Mouse (Mus musculus): ENCODE data around the gene Maz. TPM values are rescaled to one million over a fixed set of nuclear protein-coding genes. Genes with fewer than 3 reads are reported as not detected.
A peak's percentile ranks its signal among the peaks of the same experiment; 100 is the strongest.

The Maz gene
- polyA plus RNA-seq, 1 experiment from 2014 or later, result 20.0 TPM

GRCm38 (mm10) chr7:127004122-127004875, 22.5 kb downstream of the Maz start:
- Histone ChIP-seq H3K9me3 (ENCODE audit: low read length) (no peaks in the 10 kb centered on the region), H3K27me3 (ENCODE audit: insufficient read depth, low read length) (no peaks in the 10 kb centered on the region), H3K36me3 (replicated peaks; ENCODE audit: insufficient read depth, low read length) (no peaks in the 10 kb centered on the region; the same call in 1 of the 2 replicates), H3K4me2 (ENCODE audit: low read depth, low read length) (no peak overlapping the region), H3K27ac (ENCODE audit: low read depth) (no peak overlapping the region), H3K9ac (replicated peaks) (no peak overlapping the region), H3K4me3 (ENCODE audit: low read depth, low read length) (no peak overlapping the region), H3K4me1 (ENCODE audit: insufficient read depth) (peaks cover 21% of the 10 kb centered on the region)
- ATAC-seq (no peak), DNase-seq (no peak)
- TF ChIP-seq EP300 (IDR thresholded peaks at IDR 0.05; ENCODE audit: low read depth) (no peak), CTCF (IDR thresholded peaks at IDR 0.05; ENCODE audit: low read depth) (peak; percentile 54)
- WGBS (ENCODE audit: insufficient replicate concordance), result 87% methylated on average over 4 of the region's 4 CpGs

GRCm38 (mm10) chr7:127003620-127004019, 23.2 kb downstream of the Maz start:
- Histone ChIP-seq H3K9ac (replicated peaks) (no peak overlapping the region), H3K4me1 (ENCODE audit: insufficient read depth) (peaks cover 15% of the 10 kb centered on the region), H3K36me3 (replicated peaks; ENCODE audit: insufficient read depth, low read length) (peaks cover 2% of the 10 kb centered on the region; the same call in 1 of the 2 replicates), H3K9me3 (ENCODE audit: low read length) (no peaks in the 10 kb centered on the region), H3K27ac (ENCODE audit: low read depth) (no peak overlapping the region), H3K4me2 (ENCODE audit: low read depth, low read length) (no peak overlapping the region), H3K4me3 (ENCODE audit: low read depth, low read length) (no peak overlapping the region), H3K27me3 (ENCODE audit: insufficient read depth, low read length) (no peaks in the 10 kb centered on the region)
- DNase-seq, result no peak
- WGBS (ENCODE audit: insufficient replicate concordance), result 82% methylated on average over 5 of the region's 5 CpGs
- no peak for TF ChIP-seq CTCF (IDR thresholded peaks at IDR 0.05; ENCODE audit: low read depth)
- no peak for TF ChIP-seq EP300 (IDR thresholded peaks at IDR 0.05; ENCODE audit: low read depth)
- ATAC-seq, result no peak

GRCm38 (mm10) chr7:126999568-126999967, 27.3 kb downstream of the Maz start:
- no peak for DNase-seq
- TF ChIP-seq EP300 (IDR thresholded peaks at IDR 0.05; ENCODE audit: low read depth) (no peak), CTCF (IDR thresholded peaks at IDR 0.05; ENCODE audit: low read depth) (no peak)

GRCm38 (mm10) chr7:126996449-126996848, 30.4 kb downstream of the Maz start:
- Histone ChIP-seq H3K27me3 (ENCODE audit: insufficient read depth, low read length) (no peaks in the 10 kb centered on the region), H3K36me3 (replicated peaks; ENCODE audit: insufficient read depth, low read length) (peaks cover 26% of the 10 kb centered on the region), H3K9ac (replicated peaks) (no peak overlapping the region), H3K4me2 (ENCODE audit: low read depth, low read length) (no peak overlapping the region), H3K27ac (ENCODE audit: low read depth) (no peak overlapping the region), H3K4me1 (ENCODE audit: insufficient read depth) (no peaks in the 10 kb centered on the region), H3K9me3 (ENCODE audit: low read length) (0 out of 2 replicates have a peak, but pooled peaks cover 3% of the 10 kb centered on the region), H3K4me3 (ENCODE audit: low read depth, low read length) (no peak overlapping the region)
- WGBS (ENCODE audit: insufficient replicate concordance), result 75% methylated on average over 4 of the region's 4 CpGs
- no peak for TF ChIP-seq EP300 (IDR thresholded peaks at IDR 0.05; ENCODE audit: low read depth)
- TF ChIP-seq CTCF (IDR thresholded peaks at IDR 0.05; ENCODE audit: low read depth), result peak; percentile 43
- no peak for ATAC-seq
- no peak for DNase-seq

More at GRCm38 (mm10) chr7:126999568-126999967, 27.3 kb downstream of the Maz start:
- 58% methylated on average over 10 of the region's 10 CpGs for WGBS (ENCODE audit: insufficient replicate concordance)
- Histone ChIP-seq H3K9me3 (ENCODE audit: low read length) (0 out of 2 replicates have a peak, but pooled peaks cover 3% of the 10 kb centered on the region), H3K4me3 (ENCODE audit: low read depth, low read length) (no peak overlapping the region), H3K4me2 (ENCODE audit: low read depth, low read length) (no peak overlapping the region), H3K27me3 (ENCODE audit: insufficient read depth, low read length) (no peaks in the 10 kb centered on the region), H3K27ac (ENCODE audit: low read depth) (no peak overlapping the region), H3K36me3 (replicated peaks; ENCODE audit: insufficient read depth, low read length) (peaks cover 18% of the 10 kb centered on the region), H3K4me1 (ENCODE audit: insufficient read depth) (no peaks in the 10 kb centered on the region), H3K9ac (replicated peaks) (no peak overlapping the region)
- no peak for ATAC-seq

- Histone ChIP-seq H3K27me3 (ENCODE audit: insufficient read depth, low read length) (no peaks in the 10 kb centered on the region), H3K36me3 (replicated peaks; ENCODE audit: insufficient read depth, low read length) (peaks cover 24% of the 10 kb centered on the region), H3K4me3 (ENCODE audit: low read depth, low read length) (no peak overlapping the region), H3K9me3 (ENCODE audit: low read length) (no peaks in the 10 kb centered on the region), H3K27ac (ENCODE audit: low read depth) (no peak overlapping the region), H3K9ac (replicated peaks) (no peak overlapping the region), H3K4me1 (ENCODE audit: insufficient read depth) (no peaks in the 10 kb centered on the region), H3K4me2 (ENCODE audit: low read depth, low read length) (no peak overlapping the region)
- no peak for DNase-seq
- TF ChIP-seq CTCF (IDR thresholded peaks at IDR 0.05; ENCODE audit: low read depth) (no peak), EP300 (IDR thresholded peaks at IDR 0.05; ENCODE audit: low read depth) (no peak)
- ATAC-seq, result no peak
- 69% methylated on average over 8 of the region's 8 CpGs for WGBS (ENCODE audit: insufficient replicate concordance)
These were observed 38.0 kb downstream of the Maz start for GRCm38 (mm10) chr7:126988816-126989215.

- no peak overlapping the region for H3K4me2 ChIP-seq (ENCODE audit: low read depth, low read length)
- no peaks in the 10 kb centered on the region for H3K9me3 ChIP-seq (ENCODE audit: low read length)
- H3K27ac ChIP-seq (ENCODE audit: low read depth), result no peak overlapping the region
- H3K9ac ChIP-seq (replicated peaks), result no peak overlapping the region
- peaks cover 8% of the 10 kb centered on the region; the same call in 1 of the 2 replicates for H3K4me1 ChIP-seq (ENCODE audit: insufficient read depth)
- ATAC-seq (peak; percentile 38; the same call in 1 of the 2 replicates), DNase-seq (peak; percentile 49)
- WGBS (ENCODE audit: insufficient replicate concordance), result 52% methylated on average over 9 of the region's 9 CpGs
- H3K4me3 ChIP-seq (ENCODE audit: low read depth, low read length), result no peak overlapping the region
- peaks cover 17% of the 10 kb centered on the region for H3K36me3 ChIP-seq (replicated peaks; ENCODE audit: insufficient read depth, low read length)
- TF ChIP-seq CTCF (IDR thresholded peaks at IDR 0.05; ENCODE audit: low read depth) (peak; percentile 62), EP300 (IDR thresholded peaks at IDR 0.05; ENCODE audit: low read depth) (no peak)
- H3K27me3 ChIP-seq (ENCODE audit: insufficient read depth, low read length), result no peaks in the 10 kb centered on the region
These were observed 40.5 kb downstream of the Maz start for GRCm38 (mm10) chr7:126986319-126986718.
